Mouse (Mus musculus) monocyte, adult 5-6 weeks (primary cell): ENCODE measurements around the gene Ctrc. TPM values are rescaled to one million over a fixed set of nuclear protein-coding genes. Genes with fewer than 3 reads are reported as not detected.
A peak's percentile ranks its signal among the peaks of the same experiment; 100 is the strongest.

Experiments
- ATAC-seq: fragments of 153-309, 156-312 bp; replicated peaks from 2 replicates; pipeline ENCODE4 v1.8.0; 2017; ENCODE audit warnings: mild to moderate bottlenecking; ENCODE audit not compliant: low TSS enrichment, insufficient number of reproducible peaks, severe bottlenecking, poor library complexity, low FRiP score
- total RNA-seq: library from RNA; stranded (forward); fragments of 200-1000, 200-491, 200-594 nt; gene quantifications from 3 replicates; pipeline ENCODE4 v1.2.3, GENCODE M21; 2017

Ctrc gene
- total RNA-seq, 1 experiment from 2014 or later, result not detected

DNA sequence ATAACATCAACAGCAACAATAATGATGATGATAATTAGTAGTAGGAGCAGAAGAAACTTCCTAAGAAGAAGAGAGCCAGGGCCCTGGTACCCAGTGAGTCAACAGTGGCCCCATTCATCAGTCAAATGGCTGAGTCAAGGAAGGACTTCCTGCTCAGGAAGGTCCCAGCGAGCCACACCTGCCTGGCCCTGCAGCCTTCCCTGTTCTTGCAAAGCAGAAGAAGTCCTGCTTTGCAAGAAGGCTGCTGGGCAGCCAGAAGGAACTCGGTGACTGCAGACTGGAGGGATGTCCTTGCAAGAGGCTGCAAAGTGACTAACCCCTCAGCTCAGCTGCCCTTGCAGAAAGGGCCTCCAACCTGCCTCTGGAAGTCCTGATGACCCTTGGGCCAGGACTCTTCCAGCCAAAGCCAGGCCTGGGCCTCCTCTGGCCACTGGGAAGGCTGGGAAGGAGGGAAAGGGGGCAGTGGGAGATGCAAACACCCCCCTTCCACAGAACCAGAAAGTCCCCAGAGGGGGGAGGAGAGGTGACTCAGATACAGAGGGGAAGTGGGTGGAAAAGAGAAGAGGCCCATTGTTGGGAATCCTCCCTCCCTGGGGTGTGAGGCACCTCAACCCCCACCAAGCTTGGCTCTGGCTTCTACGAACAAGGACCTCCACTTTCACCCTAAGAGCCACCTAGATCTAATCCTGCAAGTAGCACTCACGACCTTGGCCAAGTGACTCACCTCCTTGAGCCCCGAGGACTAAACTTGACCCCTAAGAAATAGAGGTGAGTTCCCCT, 23.5 kb upstream of the Ctrc start:
- peak; percentile 32 for ATAC-seq

- ATAC-seq, result no peak
These were observed 21.9 kb upstream of the Ctrc start for GRCm38 (mm10) chr4:141868051-141868450.

DNA sequence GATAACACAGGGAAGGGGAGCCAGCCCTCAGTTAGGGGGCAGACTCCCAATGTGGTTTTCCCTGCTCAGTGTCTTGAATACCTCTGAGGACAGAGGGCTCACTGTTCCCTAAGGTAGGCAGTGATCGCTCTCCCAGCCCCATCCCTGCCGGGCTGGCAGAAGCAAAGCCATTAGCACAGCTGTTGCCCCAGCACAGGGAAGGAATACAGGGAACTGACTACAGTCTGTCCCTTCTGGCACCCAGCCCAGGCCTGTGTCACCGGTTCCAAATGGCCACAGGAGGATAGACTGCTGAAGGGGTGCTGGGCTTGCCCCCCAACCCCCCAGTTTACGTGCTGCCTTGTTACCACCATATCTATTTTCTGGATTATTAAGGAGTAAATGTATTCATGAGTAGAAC, 21.3 kb upstream of the Ctrc start:
- no peak for ATAC-seq

DNA sequence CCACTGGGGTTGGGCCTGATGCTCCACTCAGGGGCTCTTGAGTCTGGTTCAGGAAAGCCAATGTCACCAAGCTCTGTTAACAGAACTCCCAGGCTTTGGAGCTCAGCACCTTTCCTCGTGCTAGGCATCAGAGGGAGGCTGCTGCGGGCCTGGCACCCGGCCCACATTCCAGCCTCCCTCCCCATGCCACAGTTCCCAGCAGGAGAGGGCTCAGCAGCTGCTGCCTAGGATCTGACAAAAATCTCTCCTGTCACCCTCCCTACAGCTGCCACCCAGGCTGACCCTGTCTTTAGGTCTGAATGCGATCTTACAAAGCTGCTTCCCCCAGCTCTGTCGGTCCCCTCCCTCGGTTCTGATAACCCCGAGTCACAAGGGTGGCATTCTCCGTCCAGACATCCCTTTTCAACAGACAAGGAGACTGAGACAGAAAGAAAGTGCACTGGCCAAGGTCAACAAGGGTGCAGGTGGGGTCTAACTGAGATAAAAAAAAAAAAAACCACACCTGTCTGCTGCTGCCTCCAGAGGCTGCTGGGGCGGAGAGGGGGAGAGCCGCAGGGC, 20.9 kb upstream of the Ctrc start:
- ATAC-seq, result no peak

GRCm38 (mm10) chr4:141865600-141865999, 19.4 kb upstream of the Ctrc start:
- no peak for ATAC-seq

DNA sequence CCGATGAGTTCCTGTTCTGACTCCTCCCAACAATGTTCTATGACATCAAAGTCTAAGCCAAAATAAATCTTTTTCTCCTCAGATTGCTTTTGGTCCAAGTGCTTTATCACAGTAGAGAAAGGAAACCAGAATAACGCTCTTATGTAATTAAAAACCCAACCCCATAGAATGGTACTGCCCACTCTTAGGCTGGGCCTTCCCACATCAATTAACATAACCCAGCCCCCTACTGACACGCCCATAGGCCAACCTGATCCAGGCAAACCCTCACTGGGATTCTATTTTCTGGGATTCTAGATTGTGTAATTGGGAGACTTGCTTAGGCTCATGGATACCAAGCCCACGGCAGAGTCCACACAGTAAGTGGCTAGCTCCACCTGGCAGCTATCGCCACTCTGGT, 18.8 kb upstream of the Ctrc start:
- ATAC-seq, result no peak

DNA sequence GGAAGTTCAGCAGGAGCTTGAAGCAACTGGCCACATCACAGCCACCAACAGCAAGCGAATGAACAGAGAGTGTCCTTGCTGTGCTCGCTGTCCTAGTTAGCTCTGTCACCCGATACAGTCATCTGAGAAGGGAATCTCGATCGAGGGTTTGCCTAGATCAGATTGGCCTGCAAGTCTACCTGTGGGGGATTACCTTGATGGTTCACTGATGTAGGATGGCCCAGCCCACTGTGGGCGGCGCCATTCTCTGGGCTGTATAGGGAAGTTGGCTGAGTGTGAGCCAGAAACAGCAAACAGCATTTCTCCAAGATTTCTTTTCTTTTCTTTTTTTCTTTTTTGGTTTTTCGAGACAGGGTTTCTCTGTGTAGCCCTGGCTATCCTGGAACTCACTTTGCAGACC, 18.3 kb upstream of the Ctrc start:
- ATAC-seq, result no peak

DNA sequence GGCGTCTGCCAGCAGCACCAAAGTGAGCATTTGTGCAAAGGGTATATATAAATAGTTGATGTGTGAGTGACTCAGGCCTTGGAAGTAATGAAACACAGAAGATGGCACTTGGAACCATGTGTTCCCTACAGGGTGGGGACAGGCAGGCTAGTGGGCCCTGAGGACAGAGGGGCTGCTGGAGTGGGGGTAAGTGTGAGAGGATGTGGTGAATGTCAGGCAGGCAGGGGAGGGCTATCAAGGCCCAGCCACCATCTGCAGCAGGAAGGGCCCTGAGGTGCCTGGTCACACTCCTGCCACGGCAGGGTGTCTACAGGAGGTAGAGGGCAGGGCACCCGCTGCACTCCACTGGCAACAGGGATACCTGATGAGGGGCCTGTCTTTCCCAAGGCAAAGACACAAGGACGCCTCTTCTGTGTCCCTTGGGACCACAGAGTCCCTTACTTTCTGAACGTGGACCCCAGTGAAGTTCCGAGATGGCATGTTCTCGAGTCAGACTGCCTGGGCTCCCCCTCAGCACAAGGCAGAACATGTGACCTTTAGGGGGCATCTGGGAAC, 17.6 kb upstream of the Ctrc start:
- ATAC-seq, result no peak

GRCm38 (mm10) chr4:141862867-141863266, 16.7 kb upstream of the Ctrc start:
- no peak for ATAC-seq

DNA sequence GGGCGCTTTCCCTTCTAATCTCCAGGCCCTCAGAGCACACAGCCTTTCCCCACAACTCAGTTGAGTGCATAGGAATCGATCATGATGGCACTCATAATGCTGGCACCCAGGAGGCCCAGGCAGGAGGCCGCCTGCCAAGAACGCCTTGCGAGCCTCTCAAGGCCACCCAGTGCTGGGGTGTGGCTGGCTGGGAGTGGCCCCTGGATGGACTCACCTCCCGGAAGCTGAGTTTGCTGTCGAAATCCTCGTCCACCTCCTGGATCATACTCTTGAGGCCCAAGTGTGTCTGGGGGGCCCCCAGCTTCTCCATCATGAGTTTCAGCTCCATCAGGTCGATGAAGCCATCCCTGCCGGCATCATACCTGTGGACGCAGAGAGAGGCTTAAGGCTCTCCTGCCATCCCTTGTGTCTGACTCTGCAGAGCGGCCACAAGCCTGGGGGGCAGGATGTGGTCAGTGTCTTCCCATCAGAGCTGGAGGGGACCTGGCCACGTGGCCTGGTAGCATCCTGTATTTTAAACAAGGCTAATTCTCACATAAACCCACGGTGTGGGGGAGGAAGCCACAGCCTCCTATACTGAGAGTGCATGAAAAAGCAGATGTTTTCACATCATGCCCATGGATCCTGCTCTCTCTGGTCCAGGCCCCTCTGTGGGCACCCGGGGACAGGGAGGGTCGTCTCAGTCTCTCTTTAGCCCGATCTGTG, 15.6 kb upstream of the Ctrc start:
- ATAC-seq, result 0 out of 2 replicates have a peak, but pooled peaks have one; percentile 23

GRCm38 (mm10) chr4:141860246-141860841, 14.2 kb upstream of the Ctrc start:
- peak; percentile 40 for ATAC-seq

DNA sequence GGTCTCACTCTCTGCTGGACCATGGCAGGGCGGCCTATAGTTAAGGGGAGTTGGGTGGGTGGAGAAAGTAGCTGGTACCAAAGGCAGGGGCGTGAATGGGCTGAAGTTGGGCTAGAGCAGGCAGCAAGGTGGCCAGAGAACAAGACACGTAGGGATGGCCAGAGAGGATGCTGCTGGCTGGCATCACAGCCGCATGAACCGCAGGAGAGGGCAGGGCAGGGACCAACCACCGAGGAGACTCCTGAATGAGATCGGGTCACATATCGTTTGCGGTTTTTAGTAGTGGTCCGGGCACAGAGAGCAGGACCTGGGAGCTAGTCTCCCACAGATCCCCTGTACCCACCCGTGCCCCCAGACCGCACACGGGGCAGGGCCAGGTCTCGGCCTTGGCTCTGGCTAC, 13.2 kb upstream of the Ctrc start:
- no peak for ATAC-seq

- no peak for ATAC-seq
These were observed 12.3 kb upstream of the Ctrc start for GRCm38 (mm10) chr4:141858501-141858900.

GRCm38 (mm10) chr4:141857422-141857930, 11.3 kb upstream of the Ctrc start:
- ATAC-seq, result peak; percentile 48

DNA sequence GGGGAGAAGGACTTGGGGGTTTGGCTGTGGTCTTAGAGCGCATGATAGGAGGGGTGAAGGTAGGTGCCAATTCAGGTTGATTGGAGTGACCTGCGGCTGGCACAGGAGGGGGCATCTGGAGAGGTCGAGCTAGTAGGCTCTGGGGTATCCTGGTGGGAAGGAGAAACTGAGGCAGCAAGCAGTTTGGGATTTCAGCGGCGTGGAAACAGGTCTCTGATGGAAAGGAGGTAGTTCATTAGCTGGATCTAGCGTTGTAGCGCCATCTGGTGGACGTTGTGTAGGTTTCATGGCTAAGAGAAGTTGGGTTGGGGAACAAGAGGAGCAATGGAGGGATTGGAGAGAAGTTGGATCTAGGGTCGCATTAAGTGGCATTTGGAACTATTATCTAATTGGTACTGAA, 7.3 kb upstream of the Ctrc start:
- ATAC-seq, result peak; percentile 18

DNA sequence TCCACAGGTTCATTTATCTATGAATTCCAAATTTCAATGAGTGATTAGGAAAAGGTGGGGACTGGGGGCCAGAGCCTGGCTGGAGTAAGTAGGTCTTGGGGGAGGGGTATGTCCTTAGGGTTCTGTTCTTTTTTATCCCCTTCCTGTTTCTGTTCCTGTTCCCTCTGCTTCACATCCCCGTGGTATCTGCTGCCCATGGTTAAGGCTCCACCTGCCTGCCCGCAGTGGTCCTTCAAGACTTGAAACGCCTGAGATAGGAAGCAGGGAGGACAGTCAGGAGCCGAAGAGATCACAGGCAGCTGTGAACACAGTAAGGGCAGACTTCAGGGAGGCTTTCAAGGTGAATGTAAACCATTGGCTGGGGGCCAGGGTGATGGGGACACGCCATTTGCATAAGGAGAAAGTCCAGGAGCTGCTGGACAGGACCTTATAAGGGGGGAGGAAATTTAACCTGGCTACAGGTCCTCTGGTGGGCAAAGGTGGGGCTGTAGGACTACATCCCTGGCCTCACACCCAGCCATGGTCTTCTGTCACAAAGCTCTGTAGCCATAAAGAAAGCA, 11.5 kb downstream of the Ctrc start:
- no peak for ATAC-seq

DNA sequence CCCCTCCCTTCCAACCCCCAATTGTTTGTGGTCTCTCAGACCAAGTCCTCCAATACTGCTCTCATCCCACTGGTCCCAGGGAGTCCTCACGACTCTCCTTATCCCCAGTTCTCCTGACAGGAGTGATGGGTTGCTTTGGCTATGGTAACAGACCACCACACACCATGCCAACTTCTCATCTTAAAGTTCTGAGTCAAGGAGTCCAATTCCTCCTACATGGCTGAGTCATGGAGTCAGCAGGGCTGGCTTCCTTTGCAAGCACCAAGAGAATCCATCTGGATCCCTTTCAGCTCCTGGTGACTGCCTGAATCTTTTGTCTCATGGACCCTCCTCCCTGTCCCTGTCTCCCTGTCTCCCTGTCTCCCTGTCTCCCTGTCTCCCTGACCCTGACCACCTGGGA, 12.2 kb downstream of the Ctrc start:
- no peak for ATAC-seq

DNA sequence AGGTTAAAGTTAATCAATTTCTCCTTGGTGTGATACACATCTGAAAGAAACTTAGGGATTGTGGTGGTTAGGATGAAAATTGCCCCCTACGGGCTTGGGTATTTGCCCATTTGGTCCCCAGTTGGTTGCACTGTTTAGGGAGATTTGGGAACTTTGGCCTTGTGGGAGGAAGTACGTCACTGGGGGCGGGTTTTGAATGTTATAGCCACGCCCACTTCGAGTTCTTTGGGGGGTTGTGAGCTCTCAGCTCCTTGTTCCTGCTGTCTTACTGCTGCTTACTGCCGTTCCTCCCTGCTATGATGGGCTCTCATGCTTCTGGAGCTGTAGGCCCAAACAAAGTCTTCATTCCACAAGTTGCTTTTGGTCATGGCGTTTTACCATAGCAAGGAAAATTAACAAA, 14.8 kb downstream of the Ctrc start:
- ATAC-seq, result no peak

DNA sequence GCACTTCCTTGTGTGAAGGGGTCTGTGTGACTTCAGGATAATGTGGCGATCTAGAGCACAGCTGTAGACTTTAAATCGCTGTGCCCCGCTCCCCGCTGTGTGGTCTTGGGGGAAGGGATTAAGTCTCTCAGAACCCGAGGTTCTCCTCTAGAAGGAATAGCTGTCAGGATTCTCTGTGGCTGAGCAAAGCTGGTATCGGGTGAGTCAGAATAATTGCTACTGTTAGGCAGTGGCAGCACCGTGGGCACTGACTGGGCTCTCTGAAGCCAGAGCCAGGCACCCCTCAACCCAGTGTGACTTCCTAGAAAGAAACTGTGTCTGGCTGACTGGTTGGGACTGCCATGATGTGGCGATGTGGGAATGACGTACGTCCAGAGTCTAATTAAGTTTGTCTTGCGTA, 15.8 kb downstream of the Ctrc start:
- no peak for ATAC-seq
